Mouse (Mus musculus): ENCODE data around the gene Klhl13. TPM values are rescaled to one million over a fixed set of nuclear protein-coding genes. Genes with fewer than 3 reads are reported as not detected.

Klhl13 gene
- polyA plus RNA-seq, 1 experiment, result 407 TPM

DNA sequence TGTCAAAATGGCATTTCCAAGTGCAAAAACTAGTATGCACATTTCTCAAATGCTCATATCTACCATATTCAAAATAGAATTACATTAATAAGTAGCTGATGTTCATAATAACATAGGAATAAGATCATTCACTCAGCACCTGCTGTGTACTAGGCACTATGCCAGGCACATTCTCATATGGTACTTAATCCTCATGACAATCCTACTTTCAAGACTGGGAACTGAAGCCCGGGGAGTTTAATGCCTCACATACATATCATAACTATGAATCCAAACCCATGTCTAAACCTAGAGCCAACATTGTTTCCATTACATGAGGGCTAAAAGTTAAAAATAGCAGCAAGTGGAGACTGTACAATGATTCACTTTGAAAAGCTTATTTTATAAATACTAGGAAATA, 97.3 kb downstream of the Klhl13 start:
- TF ChIP-seq CTCF (IDR thresholded peaks at IDR 0.05; ENCODE audit: low read depth, low read length), result no peak
- no peak for TF ChIP-seq EP300 (IDR thresholded peaks at IDR 0.05; ENCODE audit: insufficient read depth, low read depth, low read length)
- no peak for TF ChIP-seq POLR2A (IDR thresholded peaks at IDR 0.05; ENCODE audit: insufficient read depth, low read length)
- no peaks in the 10 kb centered on the region for H3K9me3 ChIP-seq (replicated peaks; ENCODE audit: control insufficient read depth, insufficient read depth, low read length, poor library complexity, severe bottlenecking)
- no peak overlapping the region for H3K9ac ChIP-seq (ENCODE audit: low read depth, poor library complexity, severe bottlenecking)
- no peaks in the 10 kb centered on the region for H3K27me3 ChIP-seq (ENCODE audit: control insufficient read depth, insufficient read depth, low read length, poor library complexity, severe bottlenecking)
- H3K27ac ChIP-seq (ENCODE audit: insufficient read depth, low read length), result no peak overlapping the region
- no peaks in the 10 kb centered on the region for H3K36me3 ChIP-seq (ENCODE audit: control insufficient read depth, insufficient read depth, low read length, poor library complexity, severe bottlenecking)
- no peaks in the 10 kb centered on the region for H3K4me1 ChIP-seq (ENCODE audit: control insufficient read depth, insufficient read depth, low read length)
- no peak overlapping the region for H3K4me3 ChIP-seq (ENCODE audit: low read depth, low read length)

GRCm38 (mm10) chrX:23248752-23249151, 116.1 kb downstream of the Klhl13 start:
- TF ChIP-seq POLR2A (IDR thresholded peaks at IDR 0.05; ENCODE audit: insufficient read depth, low read length), result no peak
- no peak for TF ChIP-seq EP300 (IDR thresholded peaks at IDR 0.05; ENCODE audit: insufficient read depth, low read depth, low read length)
- TF ChIP-seq CTCF (IDR thresholded peaks at IDR 0.05; ENCODE audit: low read depth, low read length), result no peak
- H3K27ac ChIP-seq (ENCODE audit: insufficient read depth, low read length), result no peak overlapping the region
- H3K4me1 ChIP-seq (ENCODE audit: control insufficient read depth, insufficient read depth, low read length), result no peaks in the 10 kb centered on the region
- H3K9ac ChIP-seq (ENCODE audit: low read depth, poor library complexity, severe bottlenecking), result no peak overlapping the region
- H3K4me3 ChIP-seq (ENCODE audit: low read depth, low read length), result no peak overlapping the region
- no peaks in the 10 kb centered on the region for H3K36me3 ChIP-seq (ENCODE audit: control insufficient read depth, insufficient read depth, low read length, poor library complexity, severe bottlenecking)
- H3K9me3 ChIP-seq (replicated peaks; ENCODE audit: control insufficient read depth, insufficient read depth, low read length, poor library complexity, severe bottlenecking), result no peaks in the 10 kb centered on the region
- H3K27me3 ChIP-seq (ENCODE audit: control insufficient read depth, insufficient read depth, low read length, poor library complexity, severe bottlenecking), result no peaks in the 10 kb centered on the region
